Mouse (Mus musculus) lung, adult 2 months (tissue): Measurements from ENCODE around the gene AW549877. TPM values are rescaled to one million over a fixed set of nuclear protein-coding genes. Genes with fewer than 3 reads are reported as not detected.

Experiments used
- DNase-seq: peaks from one replicate; pipeline ENCODE4 v3.0.0; 2022
- H3K4me1 ChIP-seq: fragments of 200-500 bp; 2 replicates; pipeline ENCODE4 v1.6.1; 2011; ENCODE audit warnings: low read length; ENCODE audit not compliant: control insufficient read depth, insufficient read depth
- H3K4me3 ChIP-seq: fragments of 200-500 bp; replicated peaks from 2 replicates; pipeline ENCODE3; 2011; ENCODE audit warnings: low read depth, mild to moderate bottlenecking, control low read depth, low read length; ENCODE audit errors: extremely low read depth
- CTCF ChIP-seq: fragments of 200-500 bp; IDR thresholded peaks from 2 replicates; pipeline ENCODE4 v1.5.1; 2011; ENCODE audit warnings: mild to moderate bottlenecking, low read length, control low read depth; ENCODE audit not compliant: insufficient read depth
- POLR2A ChIP-seq: fragments of 200-500 bp; IDR thresholded peaks from 2 replicates; pipeline ENCODE4 v1.6.1; 2011; ENCODE audit warnings: low read depth, mild to moderate bottlenecking, control low read depth, low read length, borderline replicate concordance; ENCODE audit errors: extremely low read depth
- WGBS: fragments of 180-500 bp; shearing (Covaris S2); methylation state at CpG from one replicate; pipeline ENCODE4 v1.1.7; 2018; 5-methylcytosine and 5-hydroxymethylcytosine counted together
- polyA plus RNA-seq: library from polyadenylated mRNA; depleted of rRNA; stranded (reverse); fragments of >200 nt; gene quantifications from 2 replicates; pipeline ENCODE4 v1.2.3, GENCODE M21; 2012; rRNA removed

The AW549877 gene
- 8.8 and 18.7 TPM in 2 replicates for polyA plus RNA-seq

GRCm38 (mm10) chr15:3995448-3996266 is at the start of gene AW549877:
AW549877 (minus strand) TSS chr15:3995744.
- peak; percentile 98 for DNase-seq
- WGBS: under 1% methylated on average over 61 of the region's 61 CpGs
- Histone ChIP-seq H3K4me1 (peaks cover 4% of the 10 kb centered on the region; the same call in 1 of the 2 replicates), H3K4me3 (peak within 1 kb of the TSS; percentile 95)
- no peak for TF ChIP-seq CTCF
- TF ChIP-seq POLR2A: peak; percentile 95

DNA sequence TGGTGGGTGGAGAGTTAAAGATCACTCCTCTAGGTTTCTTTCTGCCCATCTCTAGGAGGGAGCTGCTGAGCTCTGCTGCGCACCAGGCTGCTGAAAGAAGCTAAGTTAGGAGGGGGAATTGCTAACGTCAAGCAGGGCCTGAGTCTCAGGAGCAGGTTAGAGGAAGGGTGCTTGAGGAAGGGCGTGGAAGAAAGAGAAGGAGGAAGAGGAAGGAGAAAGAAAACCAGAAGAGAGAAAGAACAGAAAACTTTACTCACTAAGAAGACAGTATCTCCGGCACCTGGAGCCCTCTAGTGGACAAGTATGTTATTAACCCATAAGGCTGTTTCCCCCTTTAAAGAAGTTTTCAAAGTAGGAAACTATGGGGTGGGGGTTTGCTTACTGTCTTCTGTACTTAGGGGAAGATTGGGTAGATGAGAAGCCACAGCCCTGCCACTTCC is 47.5 kb upstream of the AW549877 start:
- Histone ChIP-seq H3K4me3 (no peak overlapping the region), H3K4me1 (no peaks in the 10 kb centered on the region)
- TF ChIP-seq POLR2A (no peak), CTCF (no peak)
- WGBS: 18% methylated on average over 4 of the region's 4 CpGs
- peak; percentile 27 for DNase-seq

DNA sequence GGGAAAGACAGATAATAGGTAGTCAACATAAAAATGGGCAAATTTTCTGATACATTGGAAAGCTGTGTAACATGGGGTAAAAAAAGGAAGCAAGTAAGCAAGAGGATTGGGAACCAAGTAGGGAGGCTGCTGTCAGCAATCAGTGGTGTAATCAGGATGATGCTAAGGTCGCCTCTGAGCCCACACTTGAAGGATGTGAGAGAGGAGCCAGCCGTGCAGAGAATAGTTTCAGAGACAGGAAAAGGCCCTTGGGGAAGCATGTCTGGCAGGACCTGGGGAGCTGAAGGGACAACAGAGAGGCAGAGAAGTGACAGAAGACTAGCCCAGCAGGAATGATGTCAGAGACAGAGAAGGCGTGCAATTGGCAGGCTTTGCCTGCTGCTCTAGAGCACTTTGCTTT is 46.9 kb upstream of the AW549877 start:
- Histone ChIP-seq H3K4me1 (no peaks in the 10 kb centered on the region), H3K4me3 (no peak overlapping the region)
- no peak for DNase-seq
- TF ChIP-seq POLR2A (no peak), CTCF (no peak)
- WGBS: 55% methylated on average over 3 of the region's 3 CpGs

DNA sequence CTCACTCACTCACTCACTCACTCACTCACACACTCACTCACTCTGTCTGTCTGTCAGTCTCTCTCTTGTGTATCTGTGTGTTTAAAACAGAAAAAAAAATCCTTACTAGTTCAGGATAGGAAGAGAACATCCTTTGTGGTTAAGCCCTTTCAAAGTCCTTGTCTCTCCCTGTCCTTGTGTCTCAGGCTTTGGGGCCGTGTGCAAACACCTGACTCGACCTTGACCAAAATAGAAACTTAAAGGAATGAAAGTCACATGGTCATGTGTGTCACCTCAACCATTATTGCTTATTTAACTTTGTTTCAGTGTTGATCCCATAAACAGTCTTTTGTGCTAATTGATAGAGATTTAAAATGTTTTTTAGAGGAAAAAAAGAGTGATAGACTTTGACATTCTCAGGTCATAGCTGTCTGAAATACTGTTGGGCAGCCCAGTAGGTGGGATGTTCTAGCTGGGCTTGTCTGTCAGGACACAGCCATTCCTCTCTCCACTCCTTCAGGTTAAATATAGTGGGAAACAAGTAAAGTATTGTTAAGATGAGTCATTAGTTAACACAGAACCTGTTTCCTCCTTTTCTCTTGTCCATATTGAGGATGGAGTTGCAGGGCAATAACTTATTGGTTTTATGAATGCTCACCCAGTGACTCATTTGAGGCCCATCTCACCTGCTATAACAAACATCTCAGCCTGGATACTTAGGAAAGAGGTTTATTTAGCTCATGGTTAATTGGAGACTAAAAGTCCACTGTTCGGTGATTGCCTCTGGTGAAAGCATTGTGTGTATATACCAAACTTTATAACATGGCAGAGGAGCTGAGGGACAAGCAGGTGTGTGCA is 37.8 kb upstream of the AW549877 start:
- WGBS: 56% methylated on average over 3 of the region's 3 CpGs
- Histone ChIP-seq H3K4me1 (no peaks in the 10 kb centered on the region), H3K4me3 (no peak overlapping the region)
- no peak for DNase-seq
- no peak for TF ChIP-seq CTCF
- no peak for TF ChIP-seq POLR2A

DNA sequence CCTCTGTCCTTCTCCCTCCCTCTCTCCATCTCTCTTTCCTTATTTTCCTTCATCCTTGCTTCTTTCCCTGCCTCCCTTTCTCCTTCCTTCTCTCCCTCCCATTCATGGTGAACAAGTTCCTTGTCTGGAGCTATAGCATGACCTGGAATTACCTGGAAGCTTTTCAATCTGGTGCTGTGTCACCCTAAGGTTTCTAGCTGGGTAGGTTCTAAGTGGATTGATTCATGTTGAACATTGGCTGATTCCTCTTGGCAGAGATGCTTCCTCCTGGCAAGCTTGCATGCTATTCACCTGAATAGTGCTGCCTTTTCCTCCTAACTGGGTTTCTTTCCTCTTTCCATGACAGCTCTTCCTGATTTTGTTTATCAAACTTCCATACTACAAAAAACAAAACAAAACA is 33.4 kb upstream of the AW549877 start:
- TF ChIP-seq POLR2A (no peak), CTCF (no peak)
- DNase-seq: no peak
- H3K4me1 ChIP-seq: peaks cover 5% of the 10 kb centered on the region

GRCm38 (mm10) chr15:4028411-4028700 is 32.8 kb upstream of the AW549877 start:
- no peak overlapping the region for H3K4me3 ChIP-seq
- no peak for DNase-seq
- H3K4me1 ChIP-seq: peaks cover 5% of the 10 kb centered on the region
- 89% methylated on average over 6 of the region's 6 CpGs for WGBS
- TF ChIP-seq CTCF: no peak
- TF ChIP-seq POLR2A: no peak

More for the DNA sequence above, 33.4 kb upstream of the AW549877 start:
- no peak overlapping the region for H3K4me3 ChIP-seq

- Histone ChIP-seq H3K4me1 (peaks cover 5% of the 10 kb centered on the region), H3K4me3 (peak overlapping the region; percentile 69)
- TF ChIP-seq CTCF: no peak
- TF ChIP-seq POLR2A: no peak
- WGBS: 16% methylated on average over 6 of the region's 6 CpGs
- DNase-seq: no peak
These were observed 32.3 kb upstream of the AW549877 start for GRCm38 (mm10) chr15:4027671-4028410.

- no peak for TF ChIP-seq CTCF
- peak; percentile 37; the same call in 1 of the 2 replicates for TF ChIP-seq POLR2A
- peak; percentile 84 for DNase-seq
- peaks cover 5% of the 10 kb centered on the region for H3K4me1 ChIP-seq
- 1% methylated on average over 65 of the region's 65 CpGs for WGBS
- H3K4me3 ChIP-seq: peak overlapping the region; percentile 69
These were observed 31.5 kb upstream of the AW549877 start for GRCm38 (mm10) chr15:4026831-4027584.

DNA sequence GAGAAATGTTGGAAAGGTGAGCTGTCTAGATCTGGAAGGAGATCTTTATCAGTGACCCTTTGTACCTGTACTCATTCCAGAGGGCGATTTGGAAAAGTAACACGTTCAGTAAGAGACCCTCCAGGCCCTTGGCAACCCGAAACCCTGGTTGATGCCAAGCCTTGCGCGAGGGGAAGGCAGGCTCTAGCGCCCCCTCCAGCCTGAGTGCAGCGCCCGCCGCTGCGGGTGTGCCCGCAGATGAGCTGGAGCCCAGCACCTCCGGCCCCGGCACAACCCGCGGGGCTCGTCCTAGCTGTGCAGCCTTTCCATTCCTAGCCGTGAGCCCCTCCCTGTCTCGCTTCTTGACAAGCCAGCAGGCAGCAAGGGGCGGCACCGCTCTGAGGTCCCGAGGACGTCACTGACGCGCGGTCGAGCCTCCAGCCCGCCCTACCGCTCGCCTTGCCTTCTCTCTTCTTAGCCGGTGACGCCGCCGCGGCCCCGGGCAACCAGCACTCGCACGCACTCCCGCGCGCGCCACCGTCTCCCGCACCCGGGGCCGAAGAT is 30.8 kb upstream of the AW549877 start, which contains the start of gene Oxct1:
Gene Oxct1, plus strand, starts transcription at position 153 of the 543 bp plus-strand sequence.
- under 1% methylated on average over 45 of the region's 45 CpGs for WGBS
- Histone ChIP-seq H3K4me1 (peaks cover 5% of the 10 kb centered on the region), H3K4me3 (peak within 1 kb of the TSS; percentile 69)
- DNase-seq: peak; percentile 84
- TF ChIP-seq CTCF: peak; percentile 25
- TF ChIP-seq POLR2A: 0 out of 2 replicates have a peak, but pooled peaks have one; percentile 59
